Mouse (Mus musculus): ENCODE data around the gene Tcf12.

GRCm38 (mm10) chr9:71951926-71952325, 159.7 kb downstream of the Tcf12 start:
- TF ChIP-seq POLR2A (IDR thresholded peaks at IDR 0.05; ENCODE audit: low read depth, low read length) (no peak), HCFC1 (IDR thresholded peaks at IDR 0.05; ENCODE audit: low read depth, low read length) (no peak), MAFK (IDR thresholded peaks at IDR 0.05; ENCODE audit: insufficient replicate concordance, low read length) (no peak), CTCF (conservative IDR thresholded peaks at IDR 0.05 in 1 of 2, IDR thresholded peaks at IDR 0.05 in 1 of 2; ENCODE audit: low read depth in 2 of 2, low read length in 2 of 2) (no peak), POLR2AphosphoS2 (IDR thresholded peaks at IDR 0.05; ENCODE audit: low read depth, low read length) (no peak), GABPA (IDR thresholded peaks at IDR 0.05; ENCODE audit: insufficient replicate concordance, low read depth, low read length) (no peak), BHLHE40 (IDR thresholded peaks at IDR 0.05; ENCODE audit: low read depth, low read length) (no peak), EP300 (IDR thresholded peaks at IDR 0.05; ENCODE audit: low read length) (no peak), RAD21 (IDR thresholded peaks at IDR 0.05; ENCODE audit: low read depth, low read length) (no peak), NELFE (IDR thresholded peaks at IDR 0.05; ENCODE audit: low read depth, low read length) (no peak), MEF2A (IDR thresholded peaks at IDR 0.05; ENCODE audit: borderline replicate concordance, low read depth, low read length) (no peak), NRF1 (IDR thresholded peaks at IDR 0.05; ENCODE audit: low read depth, low read length) (no peak), MYC (IDR thresholded peaks at IDR 0.05; ENCODE audit: low read depth, low read length) (no peak), USF2 (conservative IDR thresholded peaks at IDR 0.05; ENCODE audit: low read depth, low read length) (no peak)

Data from CH12.LX (cell line).